Mouse (Mus musculus): Measurements from ENCODE around the gene Gm9844. TPM values are rescaled to one million over a fixed set of nuclear protein-coding genes. Genes with fewer than 3 reads are reported as not detected.

The Gm9844 gene
- polyA plus RNA-seq, 2 experiments = 14.2 to 17.1 TPM

- DNase-seq (ENCODE audit: low spot score) = no peak
- no peak overlapping the region for H3K9ac ChIP-seq (ENCODE audit: low read depth, low read length, severe bottlenecking)
- H3K9me3 ChIP-seq (ENCODE audit: control insufficient read depth, low read length) = no peaks in the 10 kb centered on the region
- no peaks in the 10 kb centered on the region for H3K27me3 ChIP-seq (ENCODE audit: control insufficient read depth, insufficient read depth, low read length)
- H3K4me1 ChIP-seq (ENCODE audit: control insufficient read depth, insufficient read depth, low read length) = no peaks in the 10 kb centered on the region
- H3K4me2 ChIP-seq (replicated peaks; ENCODE audit: low read depth, low read length, severe bottlenecking) = no peak overlapping the region
- no peak overlapping the region for H3K4me3 ChIP-seq (replicated peaks; ENCODE audit: low read length)
- H3K36me3 ChIP-seq (ENCODE audit: control insufficient read depth, insufficient read depth, low read length) = no peaks in the 10 kb centered on the region
- TF ChIP-seq POLR2A (IDR thresholded peaks at IDR 0.05; ENCODE audit: borderline replicate concordance, extremely low read depth, insufficient read depth, insufficient read length) = no peak
- no peak for ATAC-seq (ENCODE audit: low FRiP score, low read depth)
- no peak overlapping the region for H3K27ac ChIP-seq (replicated peaks; ENCODE audit: low read depth, low read length)
- 37% methylated on average over 7 of the region's 7 CpGs for WGBS
Measured at GRCm38 (mm10) chr7:24853695-24854094, 8.3 kb upstream of the Gm9844 start.

GRCm38 (mm10) chr7:24856460-24857120 is 5.4 kb upstream of the Gm9844 start:
- Histone ChIP-seq H3K4me1 (ENCODE audit: control insufficient read depth, insufficient read depth, low read length) (no peaks in the 10 kb centered on the region), H3K4me2 (replicated peaks; ENCODE audit: low read depth, low read length, severe bottlenecking) (no peak overlapping the region), H3K36me3 (ENCODE audit: control insufficient read depth, insufficient read depth, low read length) (no peaks in the 10 kb centered on the region), H3K9ac (ENCODE audit: low read depth, low read length, severe bottlenecking) (no peak overlapping the region), H3K4me3 (replicated peaks; ENCODE audit: low read length) (no peak overlapping the region), H3K27ac (replicated peaks; ENCODE audit: low read depth, low read length) (no peak overlapping the region), H3K9me3 (ENCODE audit: control insufficient read depth, low read length) (no peaks in the 10 kb centered on the region), H3K27me3 (ENCODE audit: control insufficient read depth, insufficient read depth, low read length) (no peaks in the 10 kb centered on the region)
- DNase-seq (ENCODE audit: low spot score) (no peak), ATAC-seq (ENCODE audit: low FRiP score, low read depth) (no peak)
- 54% methylated on average over 5 of the region's 6 CpGs for WGBS
- TF ChIP-seq POLR2A (IDR thresholded peaks at IDR 0.05; ENCODE audit: borderline replicate concordance, extremely low read depth, insufficient read depth, insufficient read length) = no peak

GRCm38 (mm10) chr7:24859234-24859633 is 2.8 kb upstream of the Gm9844 start:
- 57% methylated on average over 5 of the region's 5 CpGs for WGBS

GRCm38 (mm10) chr7:24862853-24863252 is 840 bp downstream of the Gm9844 start:
- no peak overlapping the region for H3K4me3 ChIP-seq (replicated peaks; ENCODE audit: low read length)

More at GRCm38 (mm10) chr7:24859234-24859633, 2.8 kb upstream of the Gm9844 start:
- TF ChIP-seq POLR2A (IDR thresholded peaks at IDR 0.05; ENCODE audit: borderline replicate concordance, extremely low read depth, insufficient read depth, insufficient read length) = no peak
- H3K27me3 ChIP-seq (ENCODE audit: control insufficient read depth, insufficient read depth, low read length) = no peaks in the 10 kb centered on the region
- no peaks in the 10 kb centered on the region for H3K9me3 ChIP-seq (ENCODE audit: control insufficient read depth, low read length)
- no peak overlapping the region for H3K4me3 ChIP-seq (replicated peaks; ENCODE audit: low read length)
- DNase-seq (ENCODE audit: low spot score) = no peak
- H3K4me2 ChIP-seq (replicated peaks; ENCODE audit: low read depth, low read length, severe bottlenecking) = no peak overlapping the region
- H3K36me3 ChIP-seq (ENCODE audit: control insufficient read depth, insufficient read depth, low read length) = no peaks in the 10 kb centered on the region
- H3K9ac ChIP-seq (ENCODE audit: low read depth, low read length, severe bottlenecking) = no peak overlapping the region
- no peaks in the 10 kb centered on the region for H3K4me1 ChIP-seq (ENCODE audit: control insufficient read depth, insufficient read depth, low read length)
- H3K27ac ChIP-seq (replicated peaks; ENCODE audit: low read depth, low read length) = no peak overlapping the region
- ATAC-seq (ENCODE audit: low FRiP score, low read depth) = no peak

GRCm38 (mm10) chr7:24864156-24864555 is 2.1 kb downstream of the Gm9844 start:
- no peaks in the 10 kb centered on the region for H3K9me3 ChIP-seq (ENCODE audit: control insufficient read depth, low read length)
- no peak for ATAC-seq (ENCODE audit: low FRiP score, low read depth)
- 34% methylated on average over 6 of the region's 6 CpGs for WGBS
- H3K4me1 ChIP-seq (ENCODE audit: control insufficient read depth, insufficient read depth, low read length) = no peaks in the 10 kb centered on the region
- H3K27me3 ChIP-seq (ENCODE audit: control insufficient read depth, insufficient read depth, low read length) = no peaks in the 10 kb centered on the region
- no peak overlapping the region for H3K4me2 ChIP-seq (replicated peaks; ENCODE audit: low read depth, low read length, severe bottlenecking)
- no peak for DNase-seq (ENCODE audit: low spot score)
- no peak overlapping the region for H3K9ac ChIP-seq (ENCODE audit: low read depth, low read length, severe bottlenecking)
- no peak for TF ChIP-seq POLR2A (IDR thresholded peaks at IDR 0.05; ENCODE audit: borderline replicate concordance, extremely low read depth, insufficient read depth, insufficient read length)
- H3K4me3 ChIP-seq (replicated peaks; ENCODE audit: low read length) = no peak overlapping the region
- H3K36me3 ChIP-seq (ENCODE audit: control insufficient read depth, insufficient read depth, low read length) = no peaks in the 10 kb centered on the region
- H3K27ac ChIP-seq (replicated peaks; ENCODE audit: low read depth, low read length) = no peak overlapping the region

More at GRCm38 (mm10) chr7:24862853-24863252, 840 bp downstream of the Gm9844 start:
- Histone ChIP-seq H3K9ac (ENCODE audit: low read depth, low read length, severe bottlenecking) (no peak overlapping the region), H3K36me3 (ENCODE audit: control insufficient read depth, insufficient read depth, low read length) (no peaks in the 10 kb centered on the region), H3K27me3 (ENCODE audit: control insufficient read depth, insufficient read depth, low read length) (no peaks in the 10 kb centered on the region), H3K27ac (replicated peaks; ENCODE audit: low read depth, low read length) (no peak overlapping the region), H3K9me3 (ENCODE audit: control insufficient read depth, low read length) (no peaks in the 10 kb centered on the region), H3K4me2 (replicated peaks; ENCODE audit: low read depth, low read length, severe bottlenecking) (no peak overlapping the region), H3K4me1 (ENCODE audit: control insufficient read depth, insufficient read depth, low read length) (no peaks in the 10 kb centered on the region)
- DNase-seq (ENCODE audit: low spot score) (no peak), ATAC-seq (ENCODE audit: low FRiP score, low read depth) (no peak)
- WGBS = 84% methylated on average over 4 of the region's 4 CpGs
- no peak for TF ChIP-seq POLR2A (IDR thresholded peaks at IDR 0.05; ENCODE audit: borderline replicate concordance, extremely low read depth, insufficient read depth, insufficient read length)
